Mouse (Mus musculus) brain, embryonic 14.5 days (tissue): ENCODE measurements at regions not wholly inside any gene's neighbourhood (a gene's known extent, or its start where the extent isn't known, plus 50 kb on each side); places are given as distances from the start of the nearest gene placed in this dataset.

ENCODE experiments used
- DNase-seq: peaks from one replicate; pipeline ENCODE4 v3.0.0-alpha.2; 2011; ENCODE audit warnings: low read depth
- CTCF ChIP-seq: fragments of 200-500 bp; IDR thresholded peaks from 2 replicates; pipeline ENCODE4 v1.5.1; 2012; ENCODE audit warnings: inconsistent platforms, mild to moderate bottlenecking, moderate library complexity, borderline replicate concordance; ENCODE audit not compliant: insufficient read depth, insufficient read length; ENCODE audit errors: extremely low read depth
- POLR2A ChIP-seq: fragments of 200-500 bp; IDR thresholded peaks from 2 replicates; pipeline ENCODE4 v1.6.1; 2012; ENCODE audit warnings: mild to moderate bottlenecking, inconsistent platforms, borderline replicate concordance; ENCODE audit not compliant: poor library complexity, insufficient read depth, insufficient read length, severe bottlenecking; ENCODE audit errors: extremely low read depth

DNA sequence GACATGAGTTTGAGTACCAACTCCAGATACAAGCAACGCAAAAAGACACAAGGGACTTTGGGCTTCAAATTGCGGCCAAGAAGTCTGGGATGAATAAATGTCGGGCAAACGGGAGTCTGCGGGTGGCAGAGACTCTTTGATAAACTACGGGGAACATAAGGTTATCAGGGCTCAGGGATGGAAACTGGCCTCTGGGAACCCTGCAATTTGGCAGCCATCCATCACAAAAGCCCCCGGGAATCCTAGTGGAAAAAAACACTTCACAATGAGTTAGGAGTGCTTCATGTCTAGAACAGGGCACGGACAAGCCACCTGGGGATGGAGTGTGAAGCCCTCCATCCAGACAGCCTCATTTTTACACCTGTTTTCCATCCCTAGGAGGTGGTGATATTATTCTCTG is 258.9 kb downstream of the Map2k6 start:
- TF ChIP-seq CTCF (no peak), POLR2A (no peak)
- no peak for DNase-seq

DNA sequence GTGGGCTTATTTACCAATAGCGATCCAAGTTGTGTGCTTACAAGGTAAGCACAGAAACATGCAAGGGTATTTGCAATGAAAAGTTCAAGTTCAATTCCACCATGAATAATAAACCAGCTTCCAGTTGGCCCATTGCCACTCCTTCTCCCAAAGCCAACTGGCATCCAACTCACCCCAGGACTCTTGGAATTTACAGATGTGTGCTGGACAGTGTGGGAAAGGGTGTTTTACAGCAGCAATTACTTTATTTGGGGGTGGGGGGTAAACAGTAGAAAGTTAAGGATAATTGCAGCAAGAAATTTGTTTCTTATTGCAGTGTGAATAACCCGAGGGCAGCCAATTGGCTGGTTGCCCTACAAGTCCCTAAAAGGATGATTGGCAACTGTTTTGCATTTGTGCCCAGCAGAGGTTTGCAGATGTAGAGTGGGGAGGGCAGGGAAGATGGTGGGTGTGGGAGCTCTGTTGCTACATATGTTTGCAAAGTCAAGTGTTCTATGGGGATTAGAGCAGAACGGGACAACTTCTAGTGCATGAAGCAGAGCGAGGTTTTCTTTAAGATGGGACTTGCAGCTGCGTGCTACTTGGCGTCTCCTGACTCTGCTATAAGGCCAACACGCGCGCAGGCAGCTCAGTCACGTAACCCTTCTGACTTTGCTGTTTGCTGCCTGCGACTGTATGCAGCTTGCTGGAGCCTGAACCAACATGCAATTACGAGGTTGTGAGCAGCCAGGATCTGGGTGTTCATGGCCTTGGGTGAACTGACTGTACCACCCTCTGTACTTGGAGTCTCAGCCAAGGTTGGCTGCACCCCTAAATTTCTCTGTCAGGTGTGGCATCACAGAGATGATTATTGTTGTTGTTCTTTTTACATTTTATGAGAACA is 271.9 kb downstream of the Map2k6 start:
- TF ChIP-seq POLR2A (no peak), CTCF (no peak)
- peak; percentile 63 for DNase-seq

GRCm38 (mm10) chr11:110672941-110673340 is 274.0 kb downstream of the Map2k6 start:
- TF ChIP-seq CTCF (no peak), POLR2A (no peak)
- peak; percentile 42 for DNase-seq

DNA sequence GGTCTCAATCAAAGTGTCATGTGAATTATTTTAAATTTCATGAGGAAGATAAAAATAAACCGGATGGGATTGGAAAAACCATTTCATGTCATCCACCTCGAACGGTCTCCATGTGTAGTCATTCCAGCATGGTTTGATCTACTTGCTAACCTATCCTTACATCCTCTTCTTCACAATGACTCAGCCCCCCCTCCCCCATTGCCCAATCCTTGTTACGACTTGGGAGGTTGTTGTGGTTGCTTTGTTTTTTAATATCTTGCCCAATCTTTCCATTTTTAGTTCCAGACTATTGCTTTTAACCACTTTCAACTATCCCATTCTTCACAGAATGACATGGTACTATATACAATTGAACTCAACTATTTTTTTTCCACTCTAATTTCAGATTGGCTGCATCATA is 275.0 kb upstream of the Kcnj16 start:
- no peak for TF ChIP-seq POLR2A
- TF ChIP-seq CTCF, result no peak
- no peak for DNase-seq

DNA sequence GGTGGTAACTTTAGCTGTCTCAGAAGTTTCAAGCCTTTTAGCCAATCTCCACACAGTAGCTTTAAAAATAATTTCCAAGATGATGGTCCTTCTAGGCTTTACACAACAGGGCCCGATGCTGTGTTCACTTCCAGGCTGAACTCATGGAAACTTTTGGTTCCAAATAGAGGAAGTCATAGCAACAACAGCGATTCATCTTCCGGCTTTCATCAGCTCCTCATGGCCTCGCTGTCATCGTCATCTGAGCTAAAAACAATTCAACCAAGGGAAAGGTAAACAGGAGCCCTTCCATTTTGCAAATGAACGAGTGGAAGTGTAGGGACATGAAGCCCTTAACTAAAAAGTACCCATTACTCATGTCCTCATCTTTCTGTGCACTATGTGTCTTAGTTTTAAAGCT is 270.8 kb upstream of the Kcnj16 start:
- no peak for DNase-seq
- TF ChIP-seq CTCF (no peak), POLR2A (no peak)

- no peak for DNase-seq
- TF ChIP-seq CTCF (no peak), POLR2A (no peak)
Measured at GRCm38 (mm10) chr11:110698342-110698741, 269.5 kb upstream of the Kcnj16 start.

GRCm38 (mm10) chr11:110700976-110701375 is 266.9 kb upstream of the Kcnj16 start:
- DNase-seq, result no peak
- no peak for TF ChIP-seq POLR2A

- DNase-seq, result no peak
- no peak for TF ChIP-seq POLR2A
- TF ChIP-seq CTCF, result no peak
Measured at GRCm38 (mm10) chr11:110702119-110702518, 265.7 kb upstream of the Kcnj16 start.

DNA sequence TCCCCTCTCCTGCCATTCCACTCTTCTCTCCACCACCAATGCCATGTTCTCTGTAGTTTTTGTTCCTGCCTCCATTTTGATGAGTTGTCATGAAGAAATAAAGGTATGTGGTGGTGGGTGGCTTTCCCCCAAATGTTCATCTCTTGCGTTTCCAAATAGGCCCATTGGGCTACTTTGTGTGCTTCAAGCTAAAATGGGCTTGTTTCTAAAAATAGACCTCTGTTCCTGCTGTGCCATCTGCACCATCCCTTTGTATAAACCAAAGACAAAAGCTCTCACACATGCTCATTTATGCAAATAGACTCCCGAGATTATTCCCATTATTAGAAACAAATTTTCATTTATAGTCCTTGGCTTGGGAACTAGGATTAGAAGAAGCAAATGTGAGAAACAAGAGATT is 264.3 kb upstream of the Kcnj16 start:
- TF ChIP-seq POLR2A (no peak), CTCF (no peak)
- DNase-seq, result peak; percentile 33

- peak; percentile 60 for DNase-seq
- TF ChIP-seq POLR2A (no peak), CTCF (no peak)
Measured at GRCm38 (mm10) chr11:110707328-110707727, 260.5 kb upstream of the Kcnj16 start.

- TF ChIP-seq CTCF, result no peak
- TF ChIP-seq POLR2A, result no peak
- DNase-seq, result no peak
Measured at GRCm38 (mm10) chr11:110715300-110715699, 252.5 kb upstream of the Kcnj16 start.

GRCm38 (mm10) chr11:110716369-110716768 is 251.5 kb upstream of the Kcnj16 start:
- no peak for TF ChIP-seq POLR2A
- no peak for TF ChIP-seq CTCF
- no peak for DNase-seq
